Mouse (Mus musculus) left cerebral cortex, postnatal 36 days (tissue): ENCODE results near the gene Ndufa8. TPM values are rescaled to one million over a fixed set of nuclear protein-coding genes. Genes with fewer than 3 reads are reported as not detected.
A peak's percentile ranks its signal among the peaks of the same experiment; 100 is the strongest.

Experiments used
- DNase-seq, 2 experiments: peaks; one replicate each; pipeline ENCODE4 v3.0.0; 2021 to 2022; ENCODE audit warnings: low spot score in 2 of 2, mixed read lengths in 1 of 2
- intact Hi-C: fragments of 180-260 bp; cut with DNase I; formaldehyde crosslinking; loops from one replicate; pipeline ENCODE4 v1.15.1; 2025
- total RNA-seq, 2 experiments: library from RNA; stranded (reverse); gene quantifications; 2 replicates each; pipeline ENCODE4 v1.2.3; 2021

Gene Ndufa8
- total RNA-seq, 2 experiments from 2014 or later, result 177 to 217 TPM

GRCm38 (mm10) chr2:36053249-36053648, 4.0 kb upstream of the Ndufa8 start:
- DNase-seq, result peak; percentile 12
- intact Hi-C loops, result no loop called here

GRCm38 (mm10) chr2:36049567-36049954, 355 bp upstream of the Ndufa8 start:
- intact Hi-C loops, result loop anchor here (1.0 kb wide), 1 partner anchor 87 kb away; the partner anchor contains the start of genes Mrrf and Rbm18
- DNase-seq, result no peak

GRCm38 (mm10) chr2:36048164-36048563, 1.0 kb downstream of the Ndufa8 start:
- no peak for DNase-seq
- intact Hi-C loops, result no loop called here

GRCm38 (mm10) chr2:36040872-36041271, 8.3 kb downstream of the Ndufa8 start:
- DNase-seq, result no peak
- intact Hi-C loops, result no loop called here

- intact Hi-C loops, result no loop called here
- no peak for DNase-seq
Measured at GRCm38 (mm10) chr2:36039297-36039985, 9.8 kb downstream of the Ndufa8 start.

GRCm38 (mm10) chr2:36035413-36036081, 13.7 kb downstream of the Ndufa8 start:
- no peak for DNase-seq
- intact Hi-C loops, result no loop called here

- DNase-seq, result no peak
- intact Hi-C loops, result no loop called here
Measured at GRCm38 (mm10) chr2:36034898-36035297, 14.3 kb downstream of the Ndufa8 start.

GRCm38 (mm10) chr2:36033966-36034365, 15.2 kb downstream of the Ndufa8 start:
- intact Hi-C loops, result no loop called here

GRCm38 (mm10) chr2:36032884-36033283, 16.3 kb downstream of the Ndufa8 start:
- intact Hi-C loops, result no loop called here
- no peak for DNase-seq

More at GRCm38 (mm10) chr2:36033966-36034365, 15.2 kb downstream of the Ndufa8 start:
- DNase-seq, result no peak

- intact Hi-C loops, result no loop called here
- DNase-seq, result no peak
Measured at GRCm38 (mm10) chr2:36023291-36023690, 25.9 kb downstream of the Ndufa8 start.

- peak; percentile 85 to 86 for DNase-seq
- intact Hi-C loops, result no loop called here
Measured at GRCm38 (mm10) chr2:36021385-36022159, 27.6 kb downstream of the Ndufa8 start.

GRCm38 (mm10) chr2:36013010-36013409, 36.2 kb downstream of the Ndufa8 start:
- intact Hi-C loops, result no loop called here
- no peak for DNase-seq

- intact Hi-C loops, result no loop called here
- DNase-seq, result peak; percentile 47 to 54
Measured at GRCm38 (mm10) chr2:36011331-36011825, 37.8 kb downstream of the Ndufa8 start.

- no peak for DNase-seq
- intact Hi-C loops, result no loop called here
Measured at GRCm38 (mm10) chr2:36010579-36010978, 38.6 kb downstream of the Ndufa8 start.

GRCm38 (mm10) chr2:36009386-36009785, 39.8 kb downstream of the Ndufa8 start:
- intact Hi-C loops, result loop anchor here (1.0 to 10.0 kb wide), 3 partner anchors 205 to 1325 kb away; no protein-coding TSS in a partner anchor

GRCm38 (mm10) chr2:36008071-36008470, 41.1 kb downstream of the Ndufa8 start:
- intact Hi-C loops, result loop anchor here (5.0 to 10.0 kb wide), 2 partner anchors 269 to 1327 kb away; no protein-coding TSS in a partner anchor
- no peak for DNase-seq

More at GRCm38 (mm10) chr2:36009386-36009785, 39.8 kb downstream of the Ndufa8 start:
- DNase-seq, result peak; percentile 57 to 60

- intact Hi-C loops, result loop anchor here (10.0 kb wide), 1 partner anchor 1333 kb away; no protein-coding TSS in a partner anchor
- no peak for DNase-seq
Measured at GRCm38 (mm10) chr2:36002188-36002587, 47.0 kb downstream of the Ndufa8 start.

GRCm38 (mm10) chr2:36000390-36000789, 48.8 kb downstream of the Ndufa8 start:
- intact Hi-C loops, result loop anchor here (10.0 kb wide), 1 partner anchor 1334 kb away; no protein-coding TSS in a partner anchor
- DNase-seq, result no peak

GRCm38 (mm10) chr2:35999212-35999611, 50.0 kb downstream of the Ndufa8 start:
- intact Hi-C loops, result no loop called here
- no peak for DNase-seq

- no peak for DNase-seq
- intact Hi-C loops, result no loop called here
Measured at GRCm38 (mm10) chr2:35998416-35998815, 50.8 kb downstream of the Ndufa8 start.
